Comparison of ENCODE assay signal across 40 mouse cellular contexts in genomic region chr3:79385434-79386029, GRCm38 (mm10). TPM values are rescaled to one million over a fixed set of nuclear protein-coding genes. Genes with fewer than 3 reads are reported as not detected.
DNase-seq lines count a peak whose midpoint lies in the region; ATAC-seq and TF ChIP-seq lines count a peak whose summit lies in the region.
"Had no signal": no experiment of that assay in that cellular context is flagged by ENCODE, and none has a peak within 500 bp of the region (broad histone marks: within the 10 kb centered on the region; RNA-seq: fewer than 3 reads in every experiment).

No protein-coding gene starts in this region.

- intact Hi-C loops in heart, postnatal 10 days (cut with DNase I) = no loop called here

- ATAC-seq in neural tube, embryonic 15.5 days (ENCODE audit: low FRiP score) = peak; percentile 24; the same call in 1 of the 2 replicates
- ATAC-seq: intestine, embryonic 16.5 days; liver, embryonic 12.5 days; liver, postnatal 0 days had no signal

- 17% methylated on average over 8 of the region's 8 CpGs for WGBS in neural tube, embryonic 15.5 days
- WGBS in kidney, adult 2 months = 59% methylated on average over 8 of the region's 8 CpGs

- TF ChIP-seq POLR2A in brain, embryonic 14.5 days (IDR thresholded peaks at IDR 0.05; ENCODE audit: borderline replicate concordance, extremely low read depth, insufficient read depth, insufficient read length, poor library complexity, severe bottlenecking) = no peak
- no peak for TF ChIP-seq POLR2A in kidney, adult 2 months (IDR thresholded peaks at IDR 0.05; ENCODE audit: low read depth, low read length)

- H3K9me3 ChIP-seq in neural tube, embryonic 15.5 days (replicated peaks) = no peaks in the 10 kb centered on the region
- H3K9me3 ChIP-seq: embryonic facial prominence, embryonic 10.5 days; embryonic facial prominence, embryonic 15.5 days; heart, embryonic 12.5 days; kidney, embryonic 15.5 days; limb, embryonic 13.5 days; liver, embryonic 12.5 days; midbrain, embryonic 12.5 days; stomach, embryonic 15.5 days had no signal

- no peak overlapping the region for H3K4me2 ChIP-seq in neural tube, embryonic 15.5 days
- H3K4me2 ChIP-seq: embryonic facial prominence, embryonic 15.5 days; heart, embryonic 12.5 days; kidney, embryonic 15.5 days; limb, embryonic 13.5 days; liver, embryonic 12.5 days; midbrain, embryonic 12.5 days; stomach, embryonic 15.5 days had no signal

- H3K4me3 ChIP-seq in neural tube, embryonic 15.5 days (replicated peaks) = no peak overlapping the region
- no peak overlapping the region for H3K4me3 ChIP-seq in kidney, adult 2 months (ENCODE audit: insufficient read depth, low read depth, low read length)
- H3K4me3 ChIP-seq: embryonic facial prominence, embryonic 10.5 days; embryonic facial prominence, embryonic 15.5 days; heart, adult 2 months; heart, embryonic 12.5 days; kidney, embryonic 15.5 days; limb, embryonic 13.5 days; liver, embryonic 12.5 days; midbrain, embryonic 12.5 days; stomach, embryonic 15.5 days had no signal

- no peak for TF ChIP-seq CTCF in brain, embryonic 14.5 days (IDR thresholded peaks at IDR 0.05; ENCODE audit: borderline replicate concordance, extremely low read depth, insufficient read depth, insufficient read length)
- TF ChIP-seq CTCF in kidney, adult 2 months (conservative IDR thresholded peaks at IDR 0.05; ENCODE audit: insufficient read depth, insufficient read length, low read depth, low read length) = no peak

- no peaks in the 10 kb centered on the region for H3K27me3 ChIP-seq in neural tube, embryonic 15.5 days (replicated peaks)
- no peaks in the 10 kb centered on the region for H3K27me3 ChIP-seq in kidney, adult 2 months (replicated peaks; ENCODE audit: control insufficient read depth, insufficient read depth, low read length)
- H3K27me3 ChIP-seq: embryonic facial prominence, embryonic 15.5 days; heart, embryonic 12.5 days; kidney, embryonic 15.5 days; limb, embryonic 13.5 days; liver, embryonic 12.5 days; midbrain, embryonic 12.5 days; stomach, embryonic 15.5 days had no signal

- H3K36me3 ChIP-seq in neural tube, embryonic 15.5 days = no peaks in the 10 kb centered on the region
- no peaks in the 10 kb centered on the region for H3K36me3 ChIP-seq in kidney, adult 2 months (ENCODE audit: control insufficient read depth, insufficient read depth, low read length)
- H3K36me3 ChIP-seq: embryonic facial prominence, embryonic 10.5 days; embryonic facial prominence, embryonic 15.5 days; heart, embryonic 12.5 days; kidney, embryonic 15.5 days; limb, embryonic 13.5 days; liver, embryonic 12.5 days; midbrain, embryonic 12.5 days; stomach, embryonic 15.5 days had no signal

- H3K4me1 ChIP-seq in neural tube, embryonic 15.5 days = no peaks in the 10 kb centered on the region
- no peaks in the 10 kb centered on the region for H3K4me1 ChIP-seq in kidney, adult 2 months (ENCODE audit: control insufficient read depth, insufficient read depth, low read length)
- H3K4me1 ChIP-seq: embryonic facial prominence, embryonic 15.5 days; heart, embryonic 12.5 days; liver, embryonic 12.5 days; stomach, embryonic 15.5 days had no signal

- H3K27ac ChIP-seq in neural tube, embryonic 15.5 days (replicated peaks) = no peak overlapping the region
- no peak overlapping the region for H3K27ac ChIP-seq in kidney, adult 2 months (ENCODE audit: insufficient read depth, low read depth, low read length)
- H3K27ac ChIP-seq: embryonic facial prominence, embryonic 10.5 days; embryonic facial prominence, embryonic 15.5 days; heart, adult 2 months; kidney, embryonic 15.5 days; limb, embryonic 13.5 days; liver, embryonic 12.5 days; midbrain, embryonic 12.5 days; stomach, embryonic 15.5 days had no signal

- H3K9ac ChIP-seq in neural tube, embryonic 15.5 days (replicated peaks) = no peak overlapping the region
- H3K9ac ChIP-seq: embryonic facial prominence, embryonic 15.5 days; heart, embryonic 12.5 days; kidney, embryonic 15.5 days; limb, embryonic 13.5 days; liver, embryonic 12.5 days; liver, postnatal 0 days; midbrain, embryonic 12.5 days; stomach, embryonic 15.5 days had no signal

- DNase-seq in heart, adult 11 months = peak; percentile 16
- DNase-seq in heart, postnatal 10 days = no peak
- no peak for DNase-seq in neural tube, embryonic 10.5 days (ENCODE audit: extremely low spot score, low spot score)
- peak; percentile 67 for DNase-seq in brain, embryonic 14.5 days (ENCODE audit: low read depth)
- no peak for DNase-seq in kidney, adult 2 months
- DNase-seq: adrenal gland, postnatal 10 days; B cell, adult 2 months; cerebellum, adult 11-12 months; cerebellum, postnatal 14 days; gastrocnemius, postnatal 25 days; heart, adult 2 months; kidney, postnatal 25 days; liver, postnatal 0 days; lung, postnatal 36 days; retina, postnatal 1 day; right cerebral cortex, postnatal 14 days had no signal

RNA-seq across cellular contexts. Expression of gene Gm17359, which starts 49.1 kb away (rescaled TPM):
- not detected for total RNA-seq in heart, postnatal 10 days (2021)
- not detected in 2 replicates for polyA plus RNA-seq in neural tube, embryonic 15.5 days (2015; fragmentation: Nextera tagmentation; extraction: Ambion mirVana)
- polyA plus RNA-seq in brain, embryonic 14.5 days (2012; rRNA removed) = 0.04 TPM in 1 of 2 replicates, not detected in the other
- 0.08 and 0.10 TPM in 2 replicates for polyA plus RNA-seq in kidney, adult 2 months (2012; rRNA removed)
- total RNA-seq: adrenal gland, postnatal 10 days; ES-E14; gastrocnemius, adult 18-20 months; gastrocnemius, postnatal 25 days; heart, adult 2 months; hematopoietic stem cell, adult 5-6 weeks; layer of hippocampus, adult 18-20 months; layer of hippocampus, postnatal 10 days; left cerebral cortex, adult 18-20 months; left cerebral cortex, postnatal 14 days; megakaryocyte, adult 5-6 weeks had no signal
- polyA plus RNA-seq: cortical plate, adult 2 months; embryonic facial prominence, embryonic 15.5 days; frontal cortex, adult 2 months; heart, embryonic 12.5 days; heart, postnatal 0 days; intestine, embryonic 16.5 days; kidney, embryonic 15.5 days; liver, embryonic 12.5 days; lung, embryonic 16.5 days; midbrain, embryonic 12.5 days; neural tube, embryonic 14.5 days; small intestine, adult 2 months; stomach, embryonic 15.5 days had no signal

Comparison
In these comparisons a context has a peak if more than half of its experiments do, and no peak if none do; other contexts are left out.
1. DNase-seq: peak in heart, adult 11 months (single experiment) and brain, embryonic 14.5 days (single experiment); none in heart, postnatal 10 days (0 of 2), neural tube, embryonic 10.5 days (single experiment) and kidney, adult 2 months (single experiment).